Mouse (Mus musculus): ENCODE measurements at regions not wholly inside any gene's neighbourhood (a gene's known extent, or its start where the extent isn't known, plus 50 kb on each side); places are given as distances from the start of the nearest gene placed in this dataset.

GRCm38 (mm10) chr9:90385047-90385446 is 114.4 kb upstream of the Tbc1d2b start:
- ATAC-seq (replicated peaks; ENCODE audit: insufficient number of reproducible peaks, low FRiP score, low TSS enrichment, poor library complexity, severe bottlenecking) = no peak

GRCm38 (mm10) chr9:90380099-90380498 is 109.5 kb upstream of the Tbc1d2b start:
- no peak for ATAC-seq (replicated peaks; ENCODE audit: insufficient number of reproducible peaks, low FRiP score, low TSS enrichment, poor library complexity, severe bottlenecking)

- ATAC-seq (replicated peaks; ENCODE audit: insufficient number of reproducible peaks, low FRiP score, low TSS enrichment, poor library complexity, severe bottlenecking) = no peak
Measured at GRCm38 (mm10) chr9:90369568-90369967, 99.0 kb upstream of the Tbc1d2b start.

- no peak for ATAC-seq (replicated peaks; ENCODE audit: insufficient number of reproducible peaks, low FRiP score, low TSS enrichment, poor library complexity, severe bottlenecking)
Measured at GRCm38 (mm10) chr9:90367745-90368144, 97.1 kb upstream of the Tbc1d2b start.

- ATAC-seq (replicated peaks; ENCODE audit: insufficient number of reproducible peaks, low FRiP score, low TSS enrichment, poor library complexity, severe bottlenecking) = no peak
Measured at GRCm38 (mm10) chr9:90326531-90326930, 55.9 kb upstream of the Tbc1d2b start.

All from monocyte, adult 5-6 weeks (primary cell).